Mouse (Mus musculus) urinary bladder, adult 18-20 months (tissue): ENCODE data around the gene Rps12.
"Not testable (repeated sequence)": the region's sequence is repeated elsewhere in the genome, so short reads cannot be mapped to it uniquely, and the experiment has no call there.

Source experiments
- DNase-seq, 2 experiments: peaks; one replicate each; pipeline ENCODE4 v3.0.0; 2022; ENCODE audit warnings: low spot score in 2 of 2, mixed read lengths in 2 of 2

Gene Rps12

GRCm38 (mm10) chr10:23785599-23785998, 1.5 kb downstream of the Rps12 start:
- not testable (repeated sequence) for DNase-seq

DNA sequence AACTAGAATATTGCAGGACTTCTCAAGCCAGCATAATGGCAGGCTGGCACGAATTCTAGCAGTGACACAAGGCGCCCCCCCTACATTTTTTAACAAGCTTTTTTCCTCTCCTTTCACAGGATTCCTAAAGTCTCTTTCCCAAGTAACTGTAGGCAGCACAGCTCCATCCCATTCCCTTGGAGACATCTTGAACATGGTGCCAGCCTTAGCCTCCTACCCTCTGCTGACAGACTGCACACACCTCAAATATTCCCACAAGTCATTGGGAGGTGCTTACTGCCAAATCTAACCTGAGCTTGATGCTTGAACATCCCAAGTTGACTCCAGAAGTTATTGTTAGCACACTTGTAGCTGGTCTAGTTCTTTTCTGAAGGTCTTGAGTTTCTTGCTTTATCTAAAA, 3.0 kb downstream of the Rps12 start:
- no peak for DNase-seq

DNA sequence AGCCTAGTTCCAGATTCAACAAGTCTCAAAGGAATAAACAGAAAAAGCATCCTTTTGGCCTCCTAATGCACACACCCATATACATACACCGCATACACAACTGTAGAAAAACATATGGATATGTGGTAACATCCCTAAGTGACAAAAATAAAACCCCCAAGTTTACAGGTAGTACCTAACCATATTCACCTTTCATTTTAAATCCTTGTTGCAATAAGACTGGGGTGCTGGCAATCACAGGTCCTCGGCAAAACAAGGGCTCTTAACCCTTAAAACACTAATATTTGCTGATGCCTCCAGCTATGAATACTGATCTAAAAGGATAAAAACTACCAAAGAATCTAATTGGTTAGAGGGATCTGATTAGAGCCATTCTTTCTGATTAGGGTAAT, 3.6 kb downstream of the Rps12 start:
- DNase-seq = no peak

DNA sequence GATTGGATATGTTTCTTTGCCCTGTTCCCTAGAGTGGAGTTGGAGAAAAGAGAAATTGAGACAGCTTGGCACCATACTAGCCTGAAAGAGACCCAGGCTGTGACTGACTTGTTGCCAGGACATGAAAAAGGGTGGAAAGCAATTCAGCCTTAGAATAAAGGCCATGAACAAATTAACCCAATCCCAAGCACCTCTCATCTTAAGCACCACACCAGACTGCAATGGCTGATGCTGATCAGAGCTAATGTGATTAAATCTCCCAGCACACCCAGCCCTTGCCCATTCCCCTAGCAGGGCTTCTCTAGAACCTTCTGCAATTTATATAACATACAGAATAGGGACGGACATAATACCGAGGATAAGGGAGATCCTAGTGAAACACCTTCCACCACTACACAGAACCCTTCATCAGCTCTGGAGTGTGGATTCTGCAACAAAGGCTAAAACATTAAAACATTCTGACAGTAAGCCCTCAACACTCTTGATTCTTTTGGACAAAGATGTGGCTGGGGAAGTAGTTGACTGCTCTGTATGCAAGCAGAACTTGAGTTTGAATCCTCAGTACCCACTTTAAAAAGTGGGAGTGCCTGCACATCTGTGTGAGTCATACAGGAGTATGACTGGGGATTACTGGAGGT, 4.1 kb downstream of the Rps12 start:
- no peak for DNase-seq

DNA sequence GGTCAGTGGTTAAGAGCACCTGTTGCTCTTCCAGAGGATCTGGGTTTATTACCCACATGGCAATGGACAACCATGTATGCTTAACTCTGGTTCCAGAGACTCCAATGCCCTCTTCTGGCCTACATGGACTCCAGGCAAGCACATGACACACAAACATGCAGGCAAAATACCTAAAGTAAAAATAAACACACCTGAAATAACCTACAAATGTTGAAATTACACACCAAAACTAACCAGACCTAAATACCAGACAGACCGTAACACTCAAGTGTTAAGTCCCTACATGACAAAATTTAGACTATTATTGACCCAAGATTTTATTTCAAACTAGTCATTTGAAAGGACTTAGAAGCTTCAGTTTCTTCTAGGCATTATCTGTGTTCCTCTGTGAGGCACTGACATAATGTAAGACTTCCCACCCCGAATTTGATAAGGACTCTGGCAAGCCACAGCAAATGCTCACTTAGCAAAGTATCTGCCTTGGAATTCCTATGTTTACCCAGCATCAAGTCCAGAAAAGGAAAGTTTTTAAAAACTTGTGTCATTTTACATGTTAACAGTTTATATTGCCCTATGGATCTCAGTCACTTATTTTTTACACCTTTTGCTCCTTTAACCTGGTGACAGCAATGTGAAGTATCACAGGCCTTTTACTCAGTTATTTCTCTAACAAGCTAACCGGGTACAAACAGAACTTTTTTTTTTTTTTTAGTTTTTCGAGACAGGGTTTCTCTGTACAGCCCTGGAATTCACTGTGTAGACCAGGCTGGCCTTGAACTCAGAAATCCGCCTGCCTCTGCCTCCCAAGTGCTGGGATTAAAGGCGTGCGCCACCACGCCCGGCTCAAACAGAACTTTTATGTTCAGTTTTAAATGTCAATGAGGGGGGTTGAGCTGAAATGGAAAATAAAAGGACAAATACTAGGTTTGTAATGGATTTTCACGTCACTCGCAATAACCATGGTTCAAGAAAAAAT, 5.0 kb downstream of the Rps12 start:
- no peak for DNase-seq

- no peak for DNase-seq
Measured at GRCm38 (mm10) chr10:23780539-23781275, 6.4 kb downstream of the Rps12 start.

DNA sequence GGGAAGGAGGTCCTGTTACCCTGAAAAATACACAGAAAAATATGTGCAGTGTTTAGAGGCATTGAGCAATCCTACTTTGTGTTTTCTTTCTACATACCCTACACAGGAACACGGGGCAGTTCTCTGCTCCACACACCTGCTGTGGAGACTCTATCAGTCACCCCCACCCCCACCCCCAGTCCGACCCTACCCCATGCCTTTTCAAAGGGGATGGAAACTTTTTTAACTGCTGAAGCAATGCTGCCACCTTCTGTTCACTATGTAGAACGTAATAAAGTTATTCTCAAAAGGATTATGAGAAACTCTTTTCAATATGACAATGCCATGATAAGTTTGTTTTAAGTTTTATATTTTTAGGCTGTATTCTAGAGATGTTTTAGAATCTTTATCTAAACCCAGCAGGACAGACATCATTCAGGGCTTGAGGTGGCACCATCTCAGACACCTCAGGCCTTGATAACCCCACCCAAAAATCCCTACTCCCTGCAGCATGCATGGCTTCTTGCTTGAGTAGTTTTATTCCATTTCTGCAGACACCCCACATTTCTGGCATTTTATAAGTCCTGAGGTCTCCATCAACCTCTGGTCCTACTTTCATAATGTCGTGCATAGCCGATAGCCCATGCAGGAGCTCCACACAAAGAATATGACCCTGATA, 9.7 kb downstream of the Rps12 start:
- no peak for DNase-seq

- DNase-seq = no peak
Measured at GRCm38 (mm10) chr10:23754166-23754565, 32.9 kb downstream of the Rps12 start.
